ENCODE assay signal across 8 mouse cellular contexts in genomic region chr2:104848235-104849161, GRCm38 (mm10). TPM values are rescaled to one million over a fixed set of nuclear protein-coding genes. Genes with fewer than 3 reads are reported as not detected.
A peak's percentile ranks its signal among the peaks of the same experiment; 100 is the strongest.
DNase-seq lines count a peak whose midpoint lies in the region; ATAC-seq and TF ChIP-seq lines count a peak whose summit lies in the region.

No protein-coding gene starts in this region.

- DNase-seq in kidney, postnatal 10 days: no peak
- peak; percentile 12 for DNase-seq in brain, embryonic 14.5 days (ENCODE audit: low read depth)
- peak; percentile 6 for DNase-seq in hindbrain, embryonic 10.5 days (ENCODE audit: low spot score)
- peak; percentile 7 to 35 for DNase-seq in thymus, adult 18-20 months
- no peak for DNase-seq in frontal cortex, adult 2 months (ENCODE audit: extremely low spot score in 1 of 2, low spot score in 1 of 2)
- DNase-seq in left cerebral cortex, adult 18-20 months (ENCODE audit: low spot score in 2 of 2): no peak

- H3K36me3 ChIP-seq in kidney, embryonic 15.5 days: no peaks in the 10 kb centered on the region
- H3K36me3 ChIP-seq in hindbrain, embryonic 10.5 days: no peaks in the 10 kb centered on the region
- no peaks in the 10 kb centered on the region for H3K36me3 ChIP-seq in macrophage (ENCODE audit: inconsistent target)

- H3K27ac ChIP-seq in kidney, embryonic 15.5 days: no peak overlapping the region
- H3K27ac ChIP-seq in hindbrain, embryonic 10.5 days: no peak overlapping the region
- H3K27ac ChIP-seq in macrophage: peak overlapping the region; percentile 27; the same call in 1 of the 2 replicates

- H3K9me3 ChIP-seq in kidney, embryonic 15.5 days (replicated peaks): no peaks in the 10 kb centered on the region
- H3K9me3 ChIP-seq in hindbrain, embryonic 10.5 days: no peaks in the 10 kb centered on the region

- H3K4me2 ChIP-seq in kidney, embryonic 15.5 days: peak overlapping the region; percentile 97

- peak overlapping the region; percentile 60 for H3K4me3 ChIP-seq in kidney, embryonic 15.5 days (replicated peaks)
- H3K4me3 ChIP-seq in hindbrain, embryonic 10.5 days: peak overlapping the region; percentile 67
- peak overlapping the region; percentile 45 for H3K4me3 ChIP-seq in macrophage (ENCODE audit: inconsistent target)

- peaks cover 23% of the 10 kb centered on the region for H3K27me3 ChIP-seq in kidney, embryonic 15.5 days
- H3K27me3 ChIP-seq in hindbrain, embryonic 10.5 days (ENCODE audit: insufficient read depth, poor library complexity, severe bottlenecking): peaks cover 37% of the 10 kb centered on the region

- peaks cover 9% of the 10 kb centered on the region; the same call in 1 of the 2 replicates for H3K4me1 ChIP-seq in kidney, embryonic 15.5 days
- peaks cover 28% of the 10 kb centered on the region for H3K4me1 ChIP-seq in hindbrain, embryonic 10.5 days (replicated peaks)

- TF ChIP-seq CTCF in brain, embryonic 14.5 days (IDR thresholded peaks at IDR 0.05; ENCODE audit: borderline replicate concordance, extremely low read depth, insufficient read depth, insufficient read length): no peak

- no peaks in the 10 kb centered on the region for H3K79me2 ChIP-seq in macrophage (ENCODE audit: inconsistent target)

- TF ChIP-seq POLR2A in brain, embryonic 14.5 days (IDR thresholded peaks at IDR 0.05; ENCODE audit: borderline replicate concordance, extremely low read depth, insufficient read depth, insufficient read length, poor library complexity, severe bottlenecking): no peak

- 39% methylated on average over 16 of the region's 16 CpGs for WGBS in kidney, embryonic 15.5 days
- WGBS in hindbrain, embryonic 10.5 days: 27% methylated on average over 16 of the region's 16 CpGs
- 6% methylated on average over 16 of the region's 16 CpGs for WGBS in macrophage (ENCODE audit: missing documents)

- H3K9ac ChIP-seq in kidney, embryonic 15.5 days: peak overlapping the region; percentile 51; the same call in 1 of the 2 replicates

- ATAC-seq in kidney, embryonic 15.5 days (replicated peaks; ENCODE audit: low FRiP score): 0 out of 2 replicates have a peak, but pooled peaks have one; percentile 7

RNA-seq across cellular contexts. Expression of gene Prrg4, which starts 1.2 kb away (rescaled TPM):
- polyA plus RNA-seq in kidney, embryonic 15.5 days (2015; fragmentation: Nextera tagmentation; extraction: Ambion mirVana): 2.0 and 2.6 TPM in 2 replicates
- 0.20 and 0.55 TPM in 2 replicates for polyA plus RNA-seq in brain, embryonic 14.5 days (2012; rRNA removed)
- 0.54 and 1.7 TPM in 2 replicates for polyA plus RNA-seq in hindbrain, embryonic 10.5 days (2016; fragmentation: Nextera tagmentation; extraction: Ambion mirVana)
- 1 to 10 TPM in 16 of 26 experiments, under 1 TPM in 10; 0.25 to 9.6 (median 1.4) TPM for total RNA-seq in macrophage (2018; cell fraction: chromatin; rRNA removed)
- 1 to 10 TPM in 20 of 26 experiments, under 1 TPM in 6; 0.59 to 6.7 (median 1.4) TPM for total RNA-seq in macrophage (2018; cell fraction: cytosol; rRNA removed)
- 1 to 10 TPM in 22 of 26 experiments, under 1 TPM in 4; 0.49 to 8.2 (median 1.7) TPM for total RNA-seq in macrophage (2018; cell fraction: nucleus; rRNA removed)
- 0.24 to 1.00 TPM (median 0.80 TPM) in 3 replicates for polyA plus RNA-seq in macrophage (2018)
- 0.13 and 0.16 TPM in 2 replicates for polyA plus RNA-seq in frontal cortex, adult 2 months (2012; rRNA removed)
- under 1 TPM; 0.56 to 0.68 TPM for total RNA-seq in left cerebral cortex, adult 18-20 months (2021)

RNA-seq across cellular contexts. Expression of gene Ccdc73, which starts 19.1 kb away (rescaled TPM):
- polyA plus RNA-seq in kidney, embryonic 15.5 days (2015; fragmentation: Nextera tagmentation; extraction: Ambion mirVana): 6.4 and 7.7 TPM in 2 replicates
- polyA plus RNA-seq in brain, embryonic 14.5 days (2012; rRNA removed): 3.4 and 4.1 TPM in 2 replicates
- 3.9 and 6.3 TPM in 2 replicates for polyA plus RNA-seq in hindbrain, embryonic 10.5 days (2016; fragmentation: Nextera tagmentation; extraction: Ambion mirVana)
- total RNA-seq in macrophage (2018; cell fraction: chromatin; rRNA removed): 10 to 100 TPM in 3 of 26 experiments, 1 to 10 TPM in 8, not detected in 15; 5.3 to 18.3 (median 8.9) TPM
- total RNA-seq in macrophage (2018; cell fraction: cytosol; rRNA removed): 10 to 100 TPM in 7 of 26 experiments, 1 to 10 TPM in 19; 4.5 to 13.1 (median 8.0) TPM
- 10 to 100 TPM in 7 of 26 experiments, 1 to 10 TPM in 9, not detected in 10; 4.5 to 45.8 (median 8.9) TPM for total RNA-seq in macrophage (2018; cell fraction: nucleus; rRNA removed)
- 2.7 to 9.5 TPM (median 3.4 TPM) in 3 replicates for polyA plus RNA-seq in macrophage (2018)
- 3.2 and 5.3 TPM in 2 replicates for polyA plus RNA-seq in frontal cortex, adult 2 months (2012; rRNA removed)
- 1 to 10 TPM; 1.4 to 1.5 TPM for total RNA-seq in left cerebral cortex, adult 18-20 months (2021)

RNA-seq across cellular contexts. Expression of gene Qser1, which starts 31.9 kb away (rescaled TPM):
- 10.4 and 10.8 TPM in 2 replicates for polyA plus RNA-seq in kidney, embryonic 15.5 days (2015; fragmentation: Nextera tagmentation; extraction: Ambion mirVana)
- 20.4 and 21.9 TPM in 2 replicates for polyA plus RNA-seq in brain, embryonic 14.5 days (2012; rRNA removed)
- 7.1 and 9.8 TPM in 2 replicates for polyA plus RNA-seq in hindbrain, embryonic 10.5 days (2016; fragmentation: Nextera tagmentation; extraction: Ambion mirVana)
- 10 to 100 TPM in 15 of 26 experiments, 1 to 10 TPM in 11; 2.0 to 21.7 (median 10.3) TPM for total RNA-seq in macrophage (2018; cell fraction: chromatin; rRNA removed)
- total RNA-seq in macrophage (2018; cell fraction: cytosol; rRNA removed): 10 to 100 TPM in 9 of 26 experiments, 1 to 10 TPM in 17; 5.1 to 13.5 (median 7.8) TPM
- 10 to 100 TPM in 7 of 26 experiments, 1 to 10 TPM in 19; 3.1 to 20.2 (median 7.5) TPM for total RNA-seq in macrophage (2018; cell fraction: nucleus; rRNA removed)
- 5.0 to 8.2 TPM (median 7.5 TPM) in 3 replicates for polyA plus RNA-seq in macrophage (2018)
- polyA plus RNA-seq in frontal cortex, adult 2 months (2012; rRNA removed): 6.1 and 6.9 TPM in 2 replicates
- 1 to 10 TPM; 9.0 to 9.5 TPM for total RNA-seq in left cerebral cortex, adult 18-20 months (2021)

Comparison
In these comparisons a context has a peak if more than half of its experiments do, and no peak if none do; other contexts are left out.
1. DNase-seq: peak in brain, embryonic 14.5 days (single experiment), hindbrain, embryonic 10.5 days (single experiment) and thymus, adult 18-20 months (2 of 2); none in kidney, postnatal 10 days (single experiment), frontal cortex, adult 2 months (0 of 2) and left cerebral cortex, adult 18-20 months (0 of 2).
2. Peak in every context shown above with its lines, with median percentiles within 50 percentile points of each other: H3K4me3 ChIP-seq.